Mouse (Mus musculus): ENCODE measurements around the gene Cox10.

Cox10 gene

DNA sequence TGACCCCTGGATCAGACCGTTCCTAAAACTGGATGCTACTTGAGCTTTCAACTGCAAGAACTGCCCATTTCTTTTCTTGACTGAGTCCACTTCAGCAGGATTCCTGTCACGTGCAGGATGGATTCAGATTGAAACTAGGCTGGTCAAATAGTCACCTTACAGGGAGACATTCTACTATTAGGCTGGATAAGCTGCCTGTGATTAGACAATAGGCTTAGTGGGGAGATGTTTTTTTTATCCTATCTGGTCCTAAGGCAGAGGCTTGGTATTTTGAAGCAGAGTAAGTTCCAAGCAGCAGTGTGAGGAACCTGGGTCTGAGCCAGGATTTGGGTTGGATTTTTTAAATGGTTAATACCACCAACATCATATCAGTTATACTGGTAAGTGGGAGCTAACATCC is 125.4 kb downstream of the Cox10 start:
- DNase-seq (ENCODE audit: low read depth) = no peak

- no peak for DNase-seq (ENCODE audit: low read depth)
These were observed 126.5 kb downstream of the Cox10 start for GRCm38 (mm10) chr11:63952743-63953191.

GRCm38 (mm10) chr11:63951831-63952631 is 127.2 kb downstream of the Cox10 start:
- no peak for DNase-seq (ENCODE audit: low read depth)

DNA sequence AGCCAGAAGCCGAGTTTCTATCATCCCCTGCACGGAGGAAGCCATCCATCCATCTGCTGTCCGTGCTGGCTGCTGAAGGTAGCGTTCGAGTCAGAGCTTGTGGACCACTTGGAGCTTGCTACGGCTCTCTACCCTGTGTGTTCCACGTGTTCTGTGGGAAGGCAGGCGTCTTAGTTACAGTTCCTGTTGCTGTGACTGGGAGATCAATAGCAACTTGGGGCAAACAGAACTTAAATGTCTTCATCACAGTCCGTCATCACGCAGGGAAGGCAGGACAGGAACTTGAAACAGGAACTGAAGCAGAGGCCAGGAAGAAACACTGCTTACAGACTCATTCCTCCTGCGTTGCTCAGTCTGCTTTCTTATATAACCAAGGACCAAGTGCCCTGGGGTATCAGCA is 130.9 kb downstream of the Cox10 start:
- no peak for DNase-seq (ENCODE audit: low read depth)

DNA sequence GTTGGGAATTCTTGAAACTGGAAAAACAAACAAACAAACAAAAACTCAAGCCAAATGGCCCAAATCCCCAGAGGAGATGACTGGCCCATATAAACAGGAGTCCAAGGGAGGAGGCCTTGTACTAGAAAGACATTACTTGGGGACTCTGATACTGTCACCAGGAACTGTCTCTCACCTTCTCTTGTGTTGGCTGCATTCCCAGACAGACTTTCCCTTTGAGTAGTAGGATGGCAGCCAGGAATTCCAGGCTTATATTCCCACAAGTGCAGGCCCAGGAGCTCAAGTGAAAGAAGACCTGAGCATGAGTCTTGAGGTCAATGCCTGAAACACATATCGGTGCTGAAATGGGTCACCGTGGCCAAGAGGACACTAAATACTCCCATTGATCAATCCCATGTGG is 132.2 kb downstream of the Cox10 start:
- no peak for DNase-seq (ENCODE audit: low read depth)

GRCm38 (mm10) chr11:63943947-63944346 is 135.3 kb downstream of the Cox10 start:
- DNase-seq (ENCODE audit: low read depth) = no peak

DNA sequence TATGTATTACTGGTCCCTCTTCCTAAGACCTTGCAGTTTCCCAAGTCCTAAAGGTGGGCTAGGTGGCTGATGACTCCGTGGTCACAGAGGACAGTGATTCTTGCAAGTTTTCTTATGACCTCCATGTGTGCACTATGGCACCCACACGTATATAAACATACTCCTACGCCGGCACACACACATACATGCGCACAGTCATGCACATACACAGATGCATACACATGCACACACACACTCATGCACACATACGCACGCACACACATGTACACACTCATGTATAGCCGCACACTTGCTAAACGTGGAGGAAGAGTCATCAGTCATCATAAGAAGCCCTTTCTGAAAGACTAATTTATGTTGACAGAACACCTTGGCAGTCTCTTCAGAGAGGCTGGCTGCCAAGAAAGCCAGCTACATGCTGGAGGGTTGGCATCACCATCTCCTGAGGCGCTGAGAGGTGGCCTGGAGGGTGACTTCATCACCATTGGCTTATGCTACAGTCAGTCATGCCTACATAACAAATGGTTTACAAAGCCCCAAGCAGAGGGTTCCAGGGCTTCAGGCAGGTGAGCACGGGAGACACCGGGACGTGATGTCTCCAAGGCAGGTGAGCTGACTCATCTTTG is 135.9 kb downstream of the Cox10 start:
- DNase-seq (ENCODE audit: low read depth) = no peak

DNA sequence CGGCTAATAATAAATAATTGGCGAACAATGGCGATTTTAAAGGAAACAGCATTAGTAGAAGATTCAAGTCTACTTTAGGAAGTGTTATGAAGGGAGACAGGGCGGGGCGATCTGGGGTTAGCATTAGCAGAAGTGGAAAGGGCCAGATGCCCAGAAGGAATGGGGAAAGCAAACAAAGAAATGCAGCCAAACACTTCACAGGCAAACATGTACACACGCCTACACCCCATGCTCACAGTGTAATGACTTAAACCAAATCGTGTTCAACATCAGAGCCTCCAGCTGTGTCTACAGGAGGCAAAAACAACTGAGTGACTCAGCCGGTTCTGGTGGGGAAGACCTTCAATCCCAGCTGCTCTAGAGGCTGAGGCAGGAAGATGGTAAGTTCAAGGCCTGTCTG is 137.1 kb downstream of the Cox10 start:
- DNase-seq (ENCODE audit: low read depth) = no peak

DNA sequence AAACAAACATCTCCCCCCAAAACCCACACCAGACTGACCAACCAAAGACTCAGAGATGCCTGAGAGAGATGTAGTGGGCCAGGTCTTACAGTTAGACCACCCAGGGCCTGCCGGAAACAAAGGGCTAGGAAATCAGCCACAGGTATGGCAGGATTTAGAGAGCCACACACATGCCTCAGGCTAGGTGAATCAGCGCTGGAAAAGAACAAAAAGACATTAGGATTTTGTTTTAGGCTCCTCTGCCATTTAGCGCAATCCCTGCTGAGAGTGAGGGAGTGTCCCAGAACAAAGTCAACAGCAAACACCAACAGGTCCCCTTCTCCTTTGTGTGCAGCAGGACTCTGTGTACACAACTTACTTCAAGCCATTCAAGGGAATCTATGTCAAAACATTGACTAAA is 142.6 kb downstream of the Cox10 start:
- DNase-seq (ENCODE audit: low read depth) = no peak

- DNase-seq (ENCODE audit: low read depth) = no peak
These were observed 152.4 kb downstream of the Cox10 start for GRCm38 (mm10) chr11:63926901-63927300.

GRCm38 (mm10) chr11:63925161-63925582 is 154.1 kb downstream of the Cox10 start:
- no peak for DNase-seq (ENCODE audit: low read depth)

DNA sequence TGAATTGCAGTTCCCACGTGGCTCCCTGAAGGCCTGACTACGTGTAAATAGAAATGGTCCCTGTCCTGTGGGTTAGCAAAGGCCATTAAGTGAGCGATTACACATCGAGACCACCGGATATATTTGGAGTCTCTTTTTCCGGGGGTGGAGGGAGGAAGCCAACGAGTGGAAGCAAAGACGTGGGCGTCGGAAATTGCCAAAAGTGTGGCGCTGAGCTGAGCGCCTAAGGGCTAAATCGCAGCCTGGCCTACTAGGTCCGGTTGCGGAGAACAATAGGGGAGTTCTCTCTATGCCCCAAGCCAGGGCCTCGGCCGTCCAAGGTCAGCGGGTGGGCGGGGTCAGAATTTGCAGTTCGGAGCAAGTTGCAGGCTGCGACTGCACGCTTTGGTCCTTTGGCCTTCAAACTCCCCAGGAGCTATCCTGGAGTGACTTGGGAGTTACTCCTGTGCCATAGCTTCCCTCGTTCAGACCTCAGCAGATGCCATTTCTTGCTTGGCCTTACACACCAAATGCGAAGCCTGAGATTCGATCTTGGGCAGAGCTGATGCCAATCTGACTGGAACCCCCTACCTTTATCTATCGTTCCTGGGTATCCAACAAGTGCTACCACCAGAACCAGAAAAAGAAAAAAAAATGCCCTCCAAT is 154.9 kb downstream of the Cox10 start:
- no peak for DNase-seq (ENCODE audit: low read depth)

GRCm38 (mm10) chr11:63923386-63923785 is 155.9 kb downstream of the Cox10 start:
- no peak for DNase-seq (ENCODE audit: low read depth)

GRCm38 (mm10) chr11:63922091-63922621 is 157.1 kb downstream of the Cox10 start, which contains the start of gene Hs3st3b1:
Gene Hs3st3b1 (minus strand): TSS chr11:63922290.
- DNase-seq (ENCODE audit: low read depth) = peak; percentile 93

- no peak for DNase-seq (ENCODE audit: low read depth)
These were observed 158.0 kb downstream of the Cox10 start for GRCm38 (mm10) chr11:63921044-63921951.

DNA sequence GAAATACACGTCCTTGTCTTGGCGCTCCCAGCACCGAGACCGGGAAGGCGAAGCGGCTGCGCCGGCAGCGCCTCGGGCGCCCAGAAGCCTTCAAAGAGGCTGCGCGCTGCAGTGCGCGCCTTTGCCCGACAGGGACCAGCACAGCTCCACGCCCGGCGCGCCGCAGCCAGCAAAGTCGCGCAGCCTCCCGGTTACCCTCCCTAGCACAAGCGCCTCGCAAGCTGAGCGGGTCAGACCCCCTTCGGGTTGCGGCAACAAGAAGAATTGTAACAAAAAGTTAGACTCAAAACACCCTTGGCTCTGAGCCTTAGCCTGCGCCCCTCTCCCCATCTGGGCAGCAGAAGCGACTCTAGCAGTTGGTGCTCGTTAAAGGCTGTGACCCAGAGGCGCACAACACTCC is 158.7 kb downstream of the Cox10 start:
- DNase-seq (ENCODE audit: low read depth) = peak; percentile 36

- DNase-seq (ENCODE audit: low read depth) = no peak
These were observed 159.8 kb downstream of the Cox10 start for GRCm38 (mm10) chr11:63919211-63920098.

GRCm38 (mm10) chr11:63918321-63919105 is 160.8 kb downstream of the Cox10 start:
- DNase-seq (ENCODE audit: low read depth) = no peak

DNA sequence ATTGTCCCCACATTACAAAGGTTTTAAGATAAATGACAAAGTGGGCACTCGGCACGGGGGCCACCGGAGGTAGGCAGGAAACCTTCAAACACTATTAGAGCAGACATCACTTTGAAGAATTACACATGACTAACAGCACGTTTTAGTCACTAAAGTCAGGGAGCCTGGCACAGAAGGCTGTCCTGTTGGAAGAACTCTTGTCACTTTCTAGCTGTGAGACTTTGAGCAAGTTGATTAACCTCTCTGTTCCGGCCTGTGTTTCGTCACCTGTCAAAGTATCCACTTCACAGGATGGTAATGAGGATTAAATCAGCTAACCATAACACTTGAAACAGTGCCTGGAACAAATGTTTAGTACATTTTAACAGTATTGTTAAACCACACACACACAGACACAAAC is 161.7 kb downstream of the Cox10 start:
- DNase-seq (ENCODE audit: low read depth) = no peak

DNA sequence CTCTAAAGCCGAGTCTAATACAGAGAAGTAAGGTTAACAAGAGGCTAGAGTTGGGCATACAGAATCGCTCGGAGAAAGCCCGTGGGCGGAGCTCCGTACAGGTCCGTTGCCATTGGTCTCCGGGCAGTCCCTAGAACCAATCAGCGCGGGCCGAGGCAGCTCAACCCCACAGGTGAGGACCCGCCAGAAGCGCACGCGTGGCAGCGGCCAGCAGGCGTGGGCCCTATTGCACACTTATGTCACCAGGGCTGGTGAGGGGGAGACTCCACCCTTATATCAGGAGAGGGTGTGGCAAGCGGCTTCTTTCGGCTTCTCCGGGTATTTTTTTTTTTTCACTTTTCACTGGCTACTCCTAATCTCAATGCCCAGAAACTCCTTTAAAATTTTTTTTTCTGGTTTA is 164.9 kb downstream of the Cox10 start:
- DNase-seq (ENCODE audit: low read depth) = no peak
